Mouse (Mus musculus) CD8-positive naive resting alpha-beta T cell, adult 2 months (primary cell): ENCODE measurements around the gene Slc34a3.
A peak's percentile ranks its signal among the peaks of the same experiment; 100 is the strongest.
"Not testable (repeated sequence)": the region's sequence is repeated elsewhere in the genome, so short reads cannot be mapped to it uniquely, and the experiment has no call there.

ENCODE experiments used
- DNase-seq, 2 experiments: peaks; one replicate each; pipeline ENCODE4 v3.0.0; 2022; ENCODE audit warnings: low read depth in 2 of 2, low spot score in 2 of 2

The Slc34a3 gene

DNA sequence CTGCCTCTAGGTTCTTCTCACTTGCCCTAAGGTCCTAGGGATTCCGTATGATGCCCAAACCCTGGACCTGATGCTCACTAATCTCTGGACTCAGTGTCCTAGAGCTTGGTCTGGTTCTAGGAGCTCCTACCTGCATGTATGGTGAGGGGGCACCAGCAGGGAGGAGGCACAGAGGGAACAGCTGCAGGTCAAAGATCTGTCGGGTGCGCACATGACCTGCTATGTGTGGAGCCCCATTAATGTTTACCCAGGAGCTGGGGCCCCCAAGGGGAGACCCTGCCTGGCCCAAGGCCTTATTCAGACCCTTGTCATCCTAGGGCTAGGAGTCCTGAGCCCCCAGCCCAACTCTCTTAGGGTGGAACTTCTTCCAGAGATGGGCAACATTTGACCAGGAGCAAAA is at the start of gene Slc34a3:
TSS of gene Slc34a3 (minus strand) at position 315 of the 400 bp plus-strand sequence.
- DNase-seq = no peak

DNA sequence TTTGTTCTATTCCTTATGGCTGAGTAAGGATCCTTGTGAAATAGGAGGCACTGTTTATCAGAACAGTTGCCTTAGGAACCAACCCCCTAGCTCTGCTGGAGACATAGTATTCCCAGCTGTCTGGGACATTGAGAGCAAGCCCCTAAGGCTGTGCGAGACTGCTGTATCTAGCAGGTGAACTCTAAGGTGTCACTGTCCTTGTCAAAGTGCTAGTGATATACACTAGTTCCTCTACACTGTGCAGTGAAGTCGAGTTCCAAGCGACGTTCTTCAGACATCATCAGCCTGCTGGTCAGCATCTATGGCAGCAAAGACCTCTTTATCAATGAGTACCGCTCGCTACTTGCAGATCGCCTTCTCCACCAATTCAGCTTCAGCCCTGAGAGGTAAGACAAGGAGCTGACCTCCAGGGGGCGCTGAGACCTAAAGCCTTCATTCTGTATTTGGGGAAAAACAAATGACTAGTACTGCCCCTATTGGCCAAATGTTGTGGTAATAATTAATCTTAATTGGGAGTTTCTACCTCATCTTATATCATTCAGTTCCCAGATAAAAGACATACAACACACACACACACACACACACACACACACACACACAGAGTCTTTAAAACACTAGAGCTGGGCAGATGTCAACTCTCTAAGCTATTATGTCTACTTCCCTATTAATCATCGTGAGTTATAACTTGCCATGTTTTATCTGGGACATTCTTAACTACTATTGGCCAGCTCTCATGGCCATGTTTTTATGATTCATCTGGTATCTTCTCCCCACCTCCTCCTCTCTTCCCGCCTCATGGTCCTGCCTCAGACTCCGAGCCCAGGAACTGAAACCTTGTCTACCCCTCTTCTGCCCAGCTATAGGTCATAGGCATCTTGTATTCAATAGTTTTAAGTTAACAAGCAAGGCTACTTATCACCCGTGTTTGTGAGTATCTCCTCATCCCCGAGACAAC is 45.0 kb upstream of the Slc34a3 start:
- DNase-seq = peak; percentile 69 to 81

DNA sequence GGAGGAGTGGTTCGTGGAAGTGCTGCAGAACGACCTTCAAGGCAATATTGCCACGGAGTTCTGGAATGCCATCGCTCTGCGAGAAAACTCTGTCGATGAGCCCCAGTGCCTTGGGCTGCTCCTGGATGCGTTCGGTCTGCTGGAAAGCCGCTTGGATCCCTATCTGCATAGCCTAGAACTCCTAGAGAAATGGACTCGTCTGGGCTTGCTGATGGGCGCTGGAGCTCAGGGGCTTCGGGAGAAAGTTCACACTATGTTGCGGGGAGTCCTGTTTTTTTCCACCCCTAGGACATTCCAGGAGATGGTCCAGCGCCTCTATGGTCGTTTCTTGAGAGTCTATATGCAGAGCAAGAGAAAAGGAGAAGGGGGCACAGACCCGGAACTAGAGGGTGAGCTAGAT is 38.8 kb upstream of the Slc34a3 start:
- DNase-seq = no peak

GRCm38 (mm10) chr2:25272515-25272914 is 38.4 kb upstream of the Slc34a3 start:
- no peak for DNase-seq

DNA sequence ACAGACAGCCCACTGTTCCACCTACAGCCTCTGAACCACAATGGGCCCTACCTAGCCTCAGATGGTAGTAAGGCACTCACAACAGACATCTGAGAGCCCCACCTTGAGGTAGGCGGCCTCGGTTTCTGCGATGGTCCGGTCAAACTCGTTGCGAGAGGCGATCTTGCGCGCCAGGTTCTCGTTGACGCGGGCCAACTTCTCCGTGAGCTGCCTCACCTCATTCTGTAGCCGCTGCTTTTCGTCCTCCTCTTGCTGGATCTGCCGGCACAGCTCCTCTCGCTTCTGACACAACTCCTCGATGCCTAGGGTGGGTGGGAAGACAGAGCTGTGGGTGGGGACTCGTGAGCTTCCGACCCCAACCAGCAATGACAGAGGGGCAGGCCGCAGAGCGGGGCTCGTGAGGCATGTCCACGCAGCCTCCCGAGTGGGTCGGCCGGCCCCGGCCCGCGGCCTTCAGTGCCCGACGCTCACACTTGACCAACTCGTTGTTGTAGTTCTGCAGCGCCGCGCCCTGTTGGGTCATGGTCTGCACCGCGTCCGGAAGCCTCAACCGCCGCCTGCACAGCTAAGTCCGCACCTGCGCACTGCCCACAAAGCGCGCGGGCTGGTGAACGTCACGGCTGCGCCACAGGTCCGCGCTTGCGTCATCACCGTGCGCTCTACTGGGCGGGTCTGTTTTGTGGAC is 37.8 kb upstream of the Slc34a3 start, which contains the start of the genes Ssna1 and Anapc2:
TSS of gene Ssna1 (minus strand) at position 612 of the 685 bp plus-strand sequence.
TSS of gene Anapc2 (plus strand) at position 652 of the 685 bp plus-strand sequence.
- peak; percentile 91 to 96 for DNase-seq

DNA sequence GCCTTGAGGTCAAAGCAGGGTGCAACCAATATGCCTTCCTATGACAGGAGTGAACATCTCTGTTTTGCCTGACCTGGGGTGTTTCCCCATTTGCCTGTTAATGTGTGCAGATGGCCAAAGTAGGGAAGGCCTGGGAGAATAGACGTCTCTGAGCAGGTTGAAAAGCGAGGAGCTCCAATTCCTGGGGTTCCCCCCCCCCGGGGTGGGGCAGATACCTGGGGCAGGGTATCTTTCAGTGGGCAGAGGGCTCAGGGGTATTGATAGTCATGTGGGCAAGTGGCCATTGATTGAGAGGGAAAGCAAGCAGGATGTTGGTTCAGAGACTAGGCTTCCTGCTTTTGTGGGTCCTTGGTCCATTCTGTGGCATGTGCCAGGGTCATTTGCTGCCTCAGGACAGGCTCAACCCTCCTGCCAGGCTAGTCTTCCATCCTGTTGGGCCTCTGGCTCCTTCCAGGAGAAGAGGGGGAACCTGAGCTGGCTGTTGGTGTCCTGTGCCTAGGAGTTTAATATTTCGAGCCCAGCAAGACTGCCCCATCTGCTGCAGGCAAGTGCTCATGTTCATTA is 33.7 kb upstream of the Slc34a3 start:
- no peak for DNase-seq

- DNase-seq = no peak
Observed at GRCm38 (mm10) chr2:25267241-25267640, 33.1 kb upstream of the Slc34a3 start.

GRCm38 (mm10) chr2:25266720-25267119 is 32.6 kb upstream of the Slc34a3 start:
- no peak for DNase-seq

DNA sequence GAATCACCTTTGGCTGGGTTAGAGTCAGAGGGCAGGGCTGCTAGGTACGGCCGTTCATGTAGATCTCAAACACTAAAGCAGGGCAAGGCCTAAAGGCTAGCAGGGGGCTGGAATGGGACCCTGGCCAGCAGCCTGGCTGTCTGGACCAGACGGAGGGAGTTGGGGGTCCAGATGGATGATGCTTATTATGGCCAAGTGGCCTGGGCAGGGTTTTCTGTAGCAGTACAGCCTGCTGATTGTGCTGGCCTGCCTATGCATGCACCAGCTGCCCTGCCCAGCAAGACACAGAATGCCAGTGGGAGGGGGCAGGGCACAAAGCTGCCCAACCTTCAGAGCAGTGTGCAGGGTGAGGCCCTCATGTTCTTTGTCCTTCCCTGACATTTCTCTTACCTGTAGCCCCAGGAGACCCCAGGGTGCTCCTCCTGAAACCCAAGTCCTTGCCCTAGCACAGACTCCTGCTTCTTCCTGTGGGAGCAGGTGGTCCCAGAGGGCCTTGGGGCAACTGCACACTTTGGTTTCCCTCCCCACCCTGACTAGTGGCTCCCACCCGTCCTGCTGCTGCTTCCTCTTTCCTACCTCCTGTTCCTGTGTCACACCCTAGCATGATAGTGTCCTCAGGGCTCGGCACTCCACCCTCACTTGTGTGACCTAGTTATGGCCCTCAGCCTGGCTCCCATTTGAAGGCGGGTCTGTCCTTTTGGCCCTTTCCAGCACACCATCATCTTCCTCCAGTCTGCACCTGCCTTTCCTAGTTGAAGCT is 31.9 kb upstream of the Slc34a3 start:
- DNase-seq = no peak

- DNase-seq = no peak
Observed at GRCm38 (mm10) chr2:25264851-25265250, 30.7 kb upstream of the Slc34a3 start.

DNA sequence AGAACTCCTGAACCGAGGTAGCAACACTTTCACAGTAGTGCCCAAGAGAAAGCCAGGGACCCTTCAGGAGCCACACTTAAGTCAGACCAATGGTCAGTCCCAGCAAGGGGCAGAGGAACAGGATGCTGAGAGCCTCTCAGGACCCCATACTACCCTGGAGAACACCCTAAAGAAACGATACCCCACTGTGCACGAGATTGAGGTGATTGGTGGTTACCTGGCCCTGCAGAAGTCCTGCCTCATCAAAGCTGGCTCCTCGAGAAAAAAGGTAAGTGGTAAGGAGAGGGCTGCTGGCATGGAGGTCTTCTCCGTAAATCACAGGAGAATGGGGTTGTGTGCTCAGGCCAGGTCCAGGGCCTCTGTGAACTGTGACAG is 30.1 kb upstream of the Slc34a3 start:
- DNase-seq = no peak

DNA sequence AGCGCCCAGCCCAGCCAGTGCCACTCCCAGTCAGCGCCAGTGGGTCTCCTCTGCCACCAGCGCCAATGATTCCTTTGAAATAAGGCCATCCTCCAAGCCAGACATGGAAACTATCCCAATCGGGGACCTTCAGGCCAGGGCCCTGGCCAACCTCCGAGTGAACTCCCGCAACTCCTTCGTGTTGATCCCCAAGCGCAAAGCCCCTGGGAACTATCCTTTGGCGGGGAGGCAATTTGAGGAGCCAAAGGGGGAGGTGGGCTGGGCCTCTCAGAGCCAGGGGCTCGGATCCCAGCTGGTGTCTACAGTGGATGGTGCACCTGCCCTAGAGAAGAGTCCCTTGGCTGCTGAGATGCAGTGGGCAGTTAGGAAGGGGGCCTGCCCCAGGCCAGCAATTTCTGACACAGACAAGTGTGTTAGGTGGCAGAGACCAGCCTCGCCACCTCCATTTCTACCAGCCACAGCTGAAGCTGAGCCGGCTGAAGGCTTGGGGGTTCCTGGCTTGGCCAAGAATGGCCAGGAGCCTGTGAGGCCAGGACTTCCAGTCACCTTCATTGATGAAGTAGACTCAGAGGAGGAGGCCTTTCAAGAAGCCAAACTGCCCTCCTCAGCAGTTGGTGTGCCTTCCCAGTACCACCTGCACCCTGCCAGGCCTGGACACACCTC is 29.6 kb upstream of the Slc34a3 start:
- DNase-seq = no peak

DNA sequence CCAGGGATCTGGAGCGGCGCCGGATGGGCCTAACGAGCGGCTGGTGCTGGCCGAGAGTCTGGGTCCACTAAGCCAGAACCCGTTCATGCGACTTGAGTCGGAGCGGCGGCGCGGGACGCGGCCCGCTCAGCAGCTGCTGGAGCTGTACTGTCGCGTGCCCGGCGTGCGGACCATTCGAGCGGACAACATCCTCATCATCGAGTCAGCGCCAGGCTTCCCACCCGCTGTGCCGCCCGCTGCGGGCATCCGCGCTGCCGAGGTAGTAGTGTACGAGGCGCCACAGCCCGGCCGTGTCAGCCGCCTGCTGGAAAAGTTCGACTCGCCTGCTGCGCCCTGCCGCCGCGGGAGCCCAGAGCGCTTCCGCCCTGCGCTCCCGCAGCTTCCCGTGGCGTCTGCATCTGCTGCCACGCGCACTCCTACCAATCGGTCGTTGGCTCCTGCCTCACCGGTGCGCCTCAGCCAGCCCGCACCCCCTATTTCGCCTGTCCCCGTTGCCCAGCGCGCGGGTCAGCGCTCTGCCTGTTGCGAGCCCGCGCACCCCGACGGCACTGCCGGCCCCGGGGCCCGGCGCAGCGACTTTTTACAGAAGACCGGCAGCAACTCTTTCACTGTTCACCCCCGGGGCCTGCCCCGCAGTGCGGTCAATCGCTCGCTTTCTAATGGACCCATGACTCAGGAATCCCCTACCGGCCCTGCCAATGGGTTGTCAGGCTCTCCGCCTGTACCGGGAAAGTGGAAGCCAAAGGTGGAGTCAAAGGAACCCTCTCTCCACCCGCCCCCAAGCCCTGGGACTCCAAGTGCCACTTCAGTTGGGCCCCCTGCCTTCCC is 28.8 kb upstream of the Slc34a3 start:
- DNase-seq = peak; percentile 40 to 56

DNA sequence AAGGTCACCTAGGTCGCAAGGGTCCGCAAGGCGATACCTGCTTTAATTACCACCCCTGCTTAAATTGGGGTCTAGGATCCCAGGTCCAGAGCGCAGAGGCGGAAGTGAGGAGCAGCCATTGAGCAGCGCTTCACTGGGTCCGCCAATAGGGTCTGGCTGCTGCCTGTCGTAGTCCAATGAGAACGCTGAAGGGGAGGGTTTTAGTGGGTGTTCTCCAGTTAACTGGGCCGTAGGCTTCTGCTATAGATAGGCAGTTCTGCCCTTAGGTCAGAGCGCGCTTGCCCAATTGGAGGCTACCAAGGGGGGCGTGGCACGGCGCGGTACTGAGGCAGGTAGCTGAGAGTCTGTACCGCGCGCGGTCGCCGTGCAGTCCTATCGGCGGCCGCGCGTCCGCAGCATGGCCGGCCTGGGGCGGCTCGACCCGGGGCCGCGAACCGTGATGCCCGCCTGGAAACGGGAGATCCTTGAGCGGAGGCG is 28.2 kb upstream of the Slc34a3 start, which contains the start of gene Tprn:
TSS of gene Tprn (plus strand) at position 328 of the 477 bp plus-strand sequence.
- peak; percentile 88 to 89 for DNase-seq

DNA sequence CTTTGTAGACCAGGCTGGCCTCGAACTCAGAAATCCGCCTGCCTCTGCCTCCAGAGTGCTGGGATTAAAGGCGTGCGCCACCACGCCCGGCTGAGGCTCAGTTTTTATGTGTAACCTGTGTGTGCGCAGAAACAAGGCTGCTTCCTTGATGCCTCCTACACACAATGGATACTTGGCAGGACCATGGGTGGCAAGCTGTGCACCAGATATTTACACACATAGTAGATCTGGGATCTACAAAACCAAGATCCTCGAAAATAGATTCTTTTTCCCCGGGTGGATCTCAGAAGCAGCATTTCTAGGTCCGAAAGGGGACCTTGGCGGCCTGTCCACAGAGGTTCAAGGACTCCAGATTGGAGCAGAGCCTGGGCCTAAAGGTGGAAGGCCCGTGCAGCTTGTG is 27.7 kb upstream of the Slc34a3 start:
- no peak for DNase-seq

- DNase-seq = peak in 1 of 2 experiments; percentile 31
Observed at GRCm38 (mm10) chr2:25258887-25259286, 24.7 kb upstream of the Slc34a3 start.

DNA sequence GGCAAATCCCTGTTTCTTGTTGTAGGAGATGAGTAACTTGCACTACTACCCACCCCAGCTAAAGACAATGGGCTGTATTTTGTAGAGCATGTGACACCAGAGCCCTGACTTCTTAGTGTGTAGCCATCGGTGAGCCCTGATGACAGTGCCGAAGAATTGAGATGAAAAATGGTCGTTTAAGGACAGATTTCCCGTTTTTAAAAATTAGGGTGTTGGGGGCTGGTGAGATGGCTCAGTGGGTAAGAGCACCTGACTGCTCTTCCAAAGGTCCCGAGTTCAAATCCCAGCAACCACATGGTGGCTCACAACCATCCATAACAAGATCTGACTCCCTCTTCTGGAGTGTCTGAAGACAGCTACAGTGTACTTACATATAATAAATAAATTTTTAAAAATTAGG is 23.1 kb upstream of the Slc34a3 start:
- not testable (repeated sequence) for DNase-seq

- DNase-seq = peak; percentile 60 to 76
Observed at GRCm38 (mm10) chr2:25256443-25257109, 22.4 kb upstream of the Slc34a3 start.

DNA sequence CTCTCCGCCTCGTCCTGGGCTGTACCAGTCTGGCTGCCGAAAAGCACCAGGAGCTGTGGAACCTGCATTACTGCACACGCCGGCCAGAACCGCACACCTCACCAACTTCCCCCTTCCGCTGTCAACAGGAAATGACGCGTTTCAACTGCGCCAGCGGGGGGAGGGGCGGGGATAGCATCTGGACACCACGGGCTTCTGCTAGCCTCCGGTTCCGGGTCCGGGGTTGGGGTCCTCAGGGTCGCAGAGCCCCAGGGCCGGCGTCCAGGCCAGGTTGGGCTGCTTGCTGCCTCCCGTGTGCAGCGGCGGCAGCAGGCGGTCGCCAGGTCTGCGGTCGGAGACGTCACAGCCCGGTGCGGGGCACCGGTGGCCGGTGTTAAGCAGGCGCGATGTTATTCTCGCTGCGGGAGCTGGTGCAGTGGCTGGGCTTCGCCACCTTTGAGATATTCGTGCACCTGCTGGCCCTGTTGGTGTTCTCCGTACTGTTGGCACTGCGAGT is 21.2 kb upstream of the Slc34a3 start, which contains the start of gene Tmem203:
TSS of gene Tmem203 (plus strand) at position 156 of the 496 bp plus-strand sequence.
- peak; percentile 80 to 90 for DNase-seq
